Comparison of ENCODE assay signal across 22 mouse cellular contexts in the genomic region with DNA sequence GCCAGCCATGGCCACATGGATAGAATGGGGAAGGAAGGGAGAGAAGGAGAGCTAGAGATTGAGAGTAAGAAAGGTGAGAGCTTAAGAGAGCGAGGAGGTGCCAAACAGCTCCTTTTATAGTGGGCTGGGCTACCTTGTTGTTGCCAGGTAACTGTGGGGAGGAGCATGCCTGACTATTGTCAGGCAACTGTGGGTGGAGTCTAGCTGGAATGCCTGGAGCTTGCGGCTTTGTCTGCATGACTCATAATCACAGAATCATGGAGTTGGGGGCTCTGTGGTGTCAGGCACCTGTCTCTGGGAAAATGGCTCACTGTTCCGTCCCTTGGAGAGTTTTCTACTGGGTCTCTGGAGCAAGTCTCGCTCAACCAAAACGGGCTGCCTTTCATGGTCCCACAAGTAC.
"Had no signal": no experiment of that assay in that cellular context is flagged by ENCODE, and none has a peak within 500 bp of the region (broad histone marks: within the 10 kb centered on the region; RNA-seq: fewer than 3 reads in every experiment).

No protein-coding gene starts in this region.

- H3K9ac ChIP-seq: kidney, embryonic 15.5 days; limb, embryonic 13.5 days; liver, embryonic 12.5 days; liver, embryonic 15.5 days; midbrain, embryonic 12.5 days; midbrain, embryonic 15.5 days; neural tube, embryonic 12.5 days; neural tube, embryonic 15.5 days; stomach, embryonic 15.5 days had no signal

- H3K9me3 ChIP-seq: kidney, embryonic 15.5 days; limb, embryonic 10.5 days; limb, embryonic 13.5 days; liver, embryonic 12.5 days; liver, embryonic 15.5 days; midbrain, embryonic 12.5 days; midbrain, embryonic 15.5 days; neural tube, embryonic 12.5 days; neural tube, embryonic 15.5 days; stomach, embryonic 15.5 days had no signal

- H3K27ac ChIP-seq: kidney, embryonic 15.5 days; limb, embryonic 10.5 days; limb, embryonic 13.5 days; liver, embryonic 12.5 days; liver, embryonic 15.5 days; macrophage; midbrain, embryonic 12.5 days; midbrain, embryonic 15.5 days; neural tube, embryonic 12.5 days; neural tube, embryonic 15.5 days; stomach, embryonic 15.5 days had no signal

- ATAC-seq: liver, embryonic 12.5 days; midbrain, embryonic 15.5 days had no signal

- H3K27me3 ChIP-seq: kidney, embryonic 15.5 days; limb, embryonic 13.5 days; liver, embryonic 12.5 days; liver, embryonic 15.5 days; midbrain, embryonic 12.5 days; midbrain, embryonic 15.5 days; neural tube, embryonic 12.5 days; neural tube, embryonic 15.5 days; stomach, embryonic 15.5 days had no signal

- H3K4me2 ChIP-seq: kidney, embryonic 15.5 days; limb, embryonic 13.5 days; liver, embryonic 12.5 days; liver, embryonic 15.5 days; midbrain, embryonic 12.5 days; midbrain, embryonic 15.5 days; neural tube, embryonic 12.5 days; neural tube, embryonic 15.5 days; stomach, embryonic 15.5 days had no signal

- H3K4me1 ChIP-seq: kidney, embryonic 15.5 days; limb, embryonic 10.5 days; limb, embryonic 13.5 days; liver, embryonic 12.5 days; liver, embryonic 15.5 days; midbrain, embryonic 12.5 days; midbrain, embryonic 15.5 days; neural tube, embryonic 12.5 days; neural tube, embryonic 15.5 days; stomach, embryonic 15.5 days had no signal

- DNase-seq: kidney, adult 8-10 months; kidney, postnatal 10 days; kidney, postnatal 36 days; liver; lung, adult 18-20 months; right cerebral cortex, adult 18-20 months; right cerebral cortex, postnatal 14 days; spleen, adult 18-20 months; thymus, adult 2 months; thymus, postnatal 14 days; thymus, postnatal 4 days had no signal

- H3K4me3 ChIP-seq: kidney, embryonic 15.5 days; limb, embryonic 10.5 days; limb, embryonic 13.5 days; liver, embryonic 12.5 days; liver, embryonic 15.5 days; midbrain, embryonic 12.5 days; midbrain, embryonic 15.5 days; neural tube, embryonic 12.5 days; neural tube, embryonic 15.5 days; stomach, embryonic 15.5 days had no signal

- H3K36me3 ChIP-seq: kidney, embryonic 15.5 days; limb, embryonic 10.5 days; limb, embryonic 13.5 days; liver, embryonic 12.5 days; liver, embryonic 15.5 days; midbrain, embryonic 12.5 days; midbrain, embryonic 15.5 days; neural tube, embryonic 12.5 days; neural tube, embryonic 15.5 days; stomach, embryonic 15.5 days had no signal
